Comparison of ENCODE assay signal across 19 mouse cellular contexts in the genomic region with DNA sequence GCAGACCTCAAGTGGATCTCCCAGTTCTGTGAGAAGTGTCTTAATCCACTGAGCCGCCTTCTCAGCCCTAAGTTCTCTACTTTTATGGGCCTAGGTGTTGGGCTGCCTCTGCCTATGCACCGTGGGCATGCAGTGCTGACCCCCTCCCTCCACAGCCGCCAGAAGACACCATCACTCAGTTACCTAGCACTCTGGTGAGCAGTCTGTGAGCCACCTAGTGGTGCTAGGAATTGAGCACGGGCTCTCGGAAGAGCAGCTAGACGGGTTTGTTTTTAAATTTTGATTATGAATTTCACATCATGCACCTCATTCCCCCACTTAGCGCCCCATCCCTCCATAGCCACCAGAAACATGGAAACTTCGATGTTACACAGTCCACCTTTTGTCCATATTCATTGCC. TPM values are rescaled to one million over a fixed set of nuclear protein-coding genes. Genes with fewer than 3 reads are reported as not detected.
DNase-seq lines count a peak whose midpoint lies in the region; ATAC-seq and TF ChIP-seq lines count a peak whose summit lies in the region.
"Had no signal": no experiment of that assay in that cellular context is flagged by ENCODE, and none has a peak within 500 bp of the region (broad histone marks: within the 10 kb centered on the region; RNA-seq: fewer than 3 reads in every experiment).

No protein-coding gene starts in this region.

- peaks cover 61% of the 10 kb centered on the region for H3K36me3 ChIP-seq in forebrain, embryonic 13.5 days (ENCODE audit: poor library complexity, severe bottlenecking)
- H3K36me3 ChIP-seq in forebrain, embryonic 15.5 days = peaks cover 52% of the 10 kb centered on the region

- H3K4me1 ChIP-seq in forebrain, embryonic 13.5 days = peaks cover 13% of the 10 kb centered on the region
- peaks cover 14% of the 10 kb centered on the region for H3K4me1 ChIP-seq in forebrain, embryonic 15.5 days

- H3K4me2 ChIP-seq in forebrain, embryonic 13.5 days = no peak overlapping the region
- H3K4me2 ChIP-seq in forebrain, embryonic 15.5 days (replicated peaks) = no peak overlapping the region
- H3K4me2 ChIP-seq: heart, embryonic 13.5 days; neural tube, embryonic 15.5 days had no signal

- intact Hi-C loops in left cerebral cortex, adult 2 months (cut with DNase I) = no loop called here
- intact Hi-C loops in left cerebral cortex, postnatal 14 days (cut with DNase I) = no loop called here

- peak; percentile 33 for TF ChIP-seq CTCF in left cerebral cortex, adult 2 months (IDR thresholded peaks at IDR 0.05)

- no peak for ATAC-seq in forebrain, embryonic 13.5 days
- ATAC-seq in forebrain, embryonic 15.5 days (replicated peaks) = no peak
- no peak for ATAC-seq in erythroid progenitor cell, adult 5-6 weeks (replicated peaks; ENCODE audit: low FRiP score, poor library complexity, severe bottlenecking)
- ATAC-seq: activated CD4-positive, CD25-positive, alpha-beta regulatory T cell, adult 4 months had no signal

- H3K4me3 ChIP-seq in forebrain, embryonic 13.5 days = no peak overlapping the region
- no peak overlapping the region for H3K4me3 ChIP-seq in forebrain, embryonic 15.5 days
- H3K4me3 ChIP-seq in left cerebral cortex, adult 2 months = no peak overlapping the region
- H3K4me3 ChIP-seq: heart, embryonic 13.5 days; hindbrain, embryonic 10.5 days; limb, embryonic 10.5 days; megakaryocyte, embryonic 14.5 days; neural tube, embryonic 15.5 days had no signal

- 70% methylated on average over 8 of the region's 8 CpGs for WGBS in forebrain, embryonic 13.5 days
- 68% methylated on average over 8 of the region's 8 CpGs for WGBS in forebrain, embryonic 15.5 days

- H3K27ac ChIP-seq in forebrain, embryonic 13.5 days = peak overlapping the region; percentile 25; the same call in 1 of the 2 replicates
- H3K27ac ChIP-seq in forebrain, embryonic 15.5 days (replicated peaks) = no peak overlapping the region
- H3K27ac ChIP-seq in left cerebral cortex, adult 2 months = no peak overlapping the region
- H3K27ac ChIP-seq: heart, embryonic 13.5 days; limb, embryonic 10.5 days; neural tube, embryonic 15.5 days had no signal

- no peaks in the 10 kb centered on the region for H3K27me3 ChIP-seq in forebrain, embryonic 13.5 days
- no peaks in the 10 kb centered on the region for H3K27me3 ChIP-seq in forebrain, embryonic 15.5 days
- H3K27me3 ChIP-seq: heart, embryonic 13.5 days; megakaryocyte, embryonic 14.5 days; neural tube, embryonic 15.5 days had no signal

- no peak overlapping the region for H3K9ac ChIP-seq in forebrain, embryonic 13.5 days
- no peak overlapping the region for H3K9ac ChIP-seq in forebrain, embryonic 15.5 days (replicated peaks)
- H3K9ac ChIP-seq: heart, embryonic 13.5 days; neural tube, embryonic 15.5 days had no signal

- H3K9me3 ChIP-seq in forebrain, embryonic 13.5 days (replicated peaks) = no peaks in the 10 kb centered on the region
- H3K9me3 ChIP-seq in forebrain, embryonic 15.5 days = no peaks in the 10 kb centered on the region
- H3K9me3 ChIP-seq: heart, embryonic 13.5 days; hindbrain, embryonic 10.5 days; limb, embryonic 10.5 days; megakaryocyte, embryonic 14.5 days; neural tube, embryonic 15.5 days had no signal

- DNase-seq in left cerebral cortex, adult 2 months (ENCODE audit: extremely low spot score in 1 of 2, low spot score in 2 of 2) = no peak
- DNase-seq in left cerebral cortex, postnatal 14 days (ENCODE audit: low spot score in 2 of 2) = no peak
- DNase-seq in 416B (ENCODE audit: low read depth) (peak; percentile 30), ZHBTc4 (ENCODE audit: low read depth, low spot score) (peak; percentile 41)
- no peak for DNase-seq in layer of hippocampus, postnatal 14 days (ENCODE audit: low spot score in 2 of 2)
- DNase-seq: adrenal gland, postnatal 36 days; cerebellum, postnatal 14 days; layer of hippocampus, postnatal 36 days; lung, adult 18-20 months had no signal

RNA-seq across cellular contexts. Expression of a gene that starts 3.6 kb away (rescaled TPM):
- 805 and 828 TPM in 2 replicates for polyA plus RNA-seq in forebrain, embryonic 13.5 days (2015; fragmentation: Nextera tagmentation; extraction: Ambion mirVana)
- polyA plus RNA-seq in forebrain, embryonic 15.5 days (2015; fragmentation: Nextera tagmentation; extraction: Ambion mirVana) = 628 and 651 TPM in 2 replicates
- total RNA-seq in left cerebral cortex, adult 2 months (2021) = 100 to 1,000 TPM; 816 to 913 TPM
- 100 to 1,000 TPM; 743 to 795 TPM for total RNA-seq in left cerebral cortex, postnatal 14 days (2021)
- total RNA-seq in erythroid progenitor cell, adult 5-6 weeks (2015; ENCODE audit: low replicate concordance) = 689 and 862 TPM in 2 replicates
- total RNA-seq in erythroid progenitor cell, adult 5-6 weeks (2017; ENCODE audit: low replicate concordance) = 557 and 668 TPM in 2 replicates
- total RNA-seq in layer of hippocampus, postnatal 14 days (2021) = 100 to 1,000 TPM; 727 to 762 TPM

RNA-seq across cellular contexts. Expression of a gene that starts 7.1 kb away (rescaled TPM):
- polyA plus RNA-seq in forebrain, embryonic 13.5 days (2015; fragmentation: Nextera tagmentation; extraction: Ambion mirVana) = 129 and 140 TPM in 2 replicates
- polyA plus RNA-seq in forebrain, embryonic 15.5 days (2015; fragmentation: Nextera tagmentation; extraction: Ambion mirVana) = 205 and 210 TPM in 2 replicates
- 100 to 1,000 TPM; 111 to 113 TPM for total RNA-seq in left cerebral cortex, adult 2 months (2021)
- total RNA-seq in left cerebral cortex, postnatal 14 days (2021) = 100 to 1,000 TPM; 131 to 139 TPM
- not detected in 2 replicates for total RNA-seq in erythroid progenitor cell, adult 5-6 weeks (2015; ENCODE audit: low replicate concordance)
- 0.13 TPM in 1 of 2 replicates, not detected in the other for total RNA-seq in erythroid progenitor cell, adult 5-6 weeks (2017; ENCODE audit: low replicate concordance)
- total RNA-seq in layer of hippocampus, postnatal 14 days (2021) = 100 to 1,000 TPM; 131 to 133 TPM
- total RNA-seq: monocyte, adult 5-6 weeks had no signal

RNA-seq across cellular contexts. Expression of a gene that starts 27.4 kb away (rescaled TPM):
- polyA plus RNA-seq in forebrain, embryonic 13.5 days (2015; fragmentation: Nextera tagmentation; extraction: Ambion mirVana) = 61.7 and 64.9 TPM in 2 replicates
- polyA plus RNA-seq in forebrain, embryonic 15.5 days (2015; fragmentation: Nextera tagmentation; extraction: Ambion mirVana) = 70.0 and 78.4 TPM in 2 replicates
- total RNA-seq in left cerebral cortex, adult 2 months (2021) = 10 to 100 TPM; 87.4 to 90.3 TPM
- total RNA-seq in left cerebral cortex, postnatal 14 days (2021) = 10 to 100 TPM; 84.3 to 84.9 TPM
- total RNA-seq in erythroid progenitor cell, adult 5-6 weeks (2015; ENCODE audit: low replicate concordance) = 35.6 and 83.6 TPM in 2 replicates
- total RNA-seq in erythroid progenitor cell, adult 5-6 weeks (2017; ENCODE audit: low replicate concordance) = 72.0 and 102 TPM in 2 replicates
- 10 to 100 TPM; 83.0 to 93.6 TPM for total RNA-seq in layer of hippocampus, postnatal 14 days (2021)

RNA-seq across cellular contexts. Expression of a gene that starts 27.8 kb away (rescaled TPM):
- 18.2 and 18.3 TPM in 2 replicates for polyA plus RNA-seq in forebrain, embryonic 13.5 days (2015; fragmentation: Nextera tagmentation; extraction: Ambion mirVana)
- 21.3 and 24.0 TPM in 2 replicates for polyA plus RNA-seq in forebrain, embryonic 15.5 days (2015; fragmentation: Nextera tagmentation; extraction: Ambion mirVana)
- 10 to 100 TPM; 16.6 to 23.3 TPM for total RNA-seq in left cerebral cortex, adult 2 months (2021)
- 10 to 100 TPM; 20.7 to 29.7 TPM for total RNA-seq in left cerebral cortex, postnatal 14 days (2021)
- 1.4 TPM in 1 of 2 replicates, not detected in the other for total RNA-seq in erythroid progenitor cell, adult 5-6 weeks (2015; ENCODE audit: low replicate concordance)
- total RNA-seq in erythroid progenitor cell, adult 5-6 weeks (2017; ENCODE audit: low replicate concordance) = not detected in 2 replicates
- 10 to 100 TPM; 39.9 to 43.7 TPM for total RNA-seq in layer of hippocampus, postnatal 14 days (2021)

RNA-seq across cellular contexts. Expression of a gene that starts 31.7 kb away (rescaled TPM):
- 42.7 and 43.3 TPM in 2 replicates for polyA plus RNA-seq in forebrain, embryonic 13.5 days (2015; fragmentation: Nextera tagmentation; extraction: Ambion mirVana)
- polyA plus RNA-seq in forebrain, embryonic 15.5 days (2015; fragmentation: Nextera tagmentation; extraction: Ambion mirVana) = 36.9 and 38.1 TPM in 2 replicates
- 10 to 100 TPM; 26.3 to 26.9 TPM for total RNA-seq in left cerebral cortex, adult 2 months (2021)
- 10 to 100 TPM; 21.2 to 25.5 TPM for total RNA-seq in left cerebral cortex, postnatal 14 days (2021)
- 7.2 and 13.4 TPM in 2 replicates for total RNA-seq in erythroid progenitor cell, adult 5-6 weeks (2015; ENCODE audit: low replicate concordance)
- 6.1 and 10.8 TPM in 2 replicates for total RNA-seq in erythroid progenitor cell, adult 5-6 weeks (2017; ENCODE audit: low replicate concordance)
- total RNA-seq in layer of hippocampus, postnatal 14 days (2021) = 10 to 100 TPM; 20.4 to 23.1 TPM

Comparison
In these comparisons a context has a peak if more than half of its experiments do, and no peak if none do; other contexts are left out.
1. DNase-seq: peak in 416B (single experiment) and ZHBTc4 (single experiment); none in left cerebral cortex, adult 2 months (0 of 2), left cerebral cortex, postnatal 14 days (0 of 2) and layer of hippocampus, postnatal 14 days (0 of 2).
2. RNA of a gene that starts 7.1 kb away (total RNA-seq): 131 to 139 TPM in left cerebral cortex, postnatal 14 days, 131 to 133 TPM in layer of hippocampus, postnatal 14 days and 111 to 113 TPM in left cerebral cortex, adult 2 months; 0.13 TPM in erythroid progenitor cell, adult 5-6 weeks; every median in the first group is over 10 times any median in the second.